Mouse (Mus musculus): ENCODE measurements around the gene Apc2. TPM values are rescaled to one million over a fixed set of nuclear protein-coding genes. Genes with fewer than 3 reads are reported as not detected.

The Apc2 gene
- polyA plus RNA-seq (2014; fragmentation: Illumina TruSeq; extraction: RNeasy Lipid Tissue Mini Kit (QIAGEN cat#74804); ENCODE audit: low read depth, low replicate concordance): 0.71 TPM

DNA sequence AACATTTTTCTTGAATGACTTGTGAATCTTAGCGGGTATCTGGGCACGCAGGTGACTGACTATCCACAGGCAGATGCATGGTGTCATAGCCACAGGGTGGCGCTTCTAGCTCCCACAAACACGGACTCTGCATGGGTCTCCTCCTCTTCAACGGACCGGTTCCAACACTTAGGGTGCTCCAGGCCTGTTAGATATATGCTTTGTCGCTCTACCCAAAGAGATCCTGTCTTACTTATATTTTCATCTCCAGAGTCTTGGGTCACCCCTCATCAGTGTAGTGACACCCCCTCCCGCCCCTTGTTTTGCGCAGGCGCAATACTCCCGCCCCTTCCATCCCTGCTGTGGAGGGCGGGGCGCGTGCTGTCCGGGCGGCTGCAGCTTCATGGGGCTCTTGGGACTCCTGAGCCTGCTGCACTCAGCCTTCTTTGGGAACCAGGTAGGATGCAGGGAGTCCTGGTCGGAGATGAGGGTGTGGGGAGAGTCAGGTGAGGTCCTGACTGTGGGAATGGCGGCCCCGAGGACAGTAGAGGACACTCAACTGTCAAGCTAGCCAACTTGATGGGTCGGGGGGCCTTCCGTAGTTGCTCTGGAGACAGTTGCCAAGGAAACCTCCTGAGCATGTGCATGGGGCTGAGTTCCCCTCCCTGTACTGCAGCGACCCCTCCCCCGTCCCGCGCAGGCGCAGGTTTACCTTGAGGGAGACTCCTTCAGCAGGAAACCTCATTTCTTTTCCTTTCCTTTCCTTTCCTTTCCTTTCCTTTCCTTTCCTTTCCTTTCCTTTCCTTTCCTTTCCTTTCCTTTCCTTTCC is at the start of gene Apc2:
TSS of gene Apc2 (plus strand) at position 360 of the 808 bp plus-strand sequence.

DNA sequence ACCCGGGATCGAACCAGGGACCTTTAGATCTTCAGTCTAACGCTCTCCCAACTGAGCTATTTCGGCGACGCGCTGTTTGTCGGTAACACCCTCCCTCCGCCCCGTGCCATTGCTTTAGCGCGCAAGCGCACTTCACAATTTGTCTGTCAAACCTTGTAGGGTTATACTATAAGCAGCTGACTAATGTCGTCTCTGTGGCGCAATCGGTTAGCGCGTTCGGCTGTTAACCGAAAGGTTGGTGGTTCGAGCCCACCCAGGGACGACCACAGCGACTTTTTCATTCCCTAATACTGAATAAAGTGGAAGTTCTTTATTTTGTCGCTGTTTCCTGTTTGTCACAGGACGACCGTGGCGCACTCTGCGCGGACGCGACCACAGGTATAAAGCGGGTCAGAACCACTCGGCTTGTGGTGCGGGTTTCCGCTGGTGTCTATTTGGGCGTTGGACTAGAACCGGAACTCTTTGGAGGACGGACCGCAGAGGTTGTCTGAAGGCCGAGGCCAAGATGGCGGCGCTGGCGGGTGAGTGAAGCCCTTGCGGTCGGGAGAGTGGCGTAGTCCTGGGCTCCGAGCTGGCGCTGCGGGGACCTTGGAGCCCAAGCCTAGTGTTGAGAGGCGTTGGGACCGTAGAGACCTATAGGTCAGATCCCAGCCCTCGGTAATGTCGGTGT is 46.7 kb upstream of the Apc2 start, which contains the start of gene Ndufs7:
TSS of gene Ndufs7 (plus strand) at position 151 of the 670 bp plus-strand sequence.

DNA sequence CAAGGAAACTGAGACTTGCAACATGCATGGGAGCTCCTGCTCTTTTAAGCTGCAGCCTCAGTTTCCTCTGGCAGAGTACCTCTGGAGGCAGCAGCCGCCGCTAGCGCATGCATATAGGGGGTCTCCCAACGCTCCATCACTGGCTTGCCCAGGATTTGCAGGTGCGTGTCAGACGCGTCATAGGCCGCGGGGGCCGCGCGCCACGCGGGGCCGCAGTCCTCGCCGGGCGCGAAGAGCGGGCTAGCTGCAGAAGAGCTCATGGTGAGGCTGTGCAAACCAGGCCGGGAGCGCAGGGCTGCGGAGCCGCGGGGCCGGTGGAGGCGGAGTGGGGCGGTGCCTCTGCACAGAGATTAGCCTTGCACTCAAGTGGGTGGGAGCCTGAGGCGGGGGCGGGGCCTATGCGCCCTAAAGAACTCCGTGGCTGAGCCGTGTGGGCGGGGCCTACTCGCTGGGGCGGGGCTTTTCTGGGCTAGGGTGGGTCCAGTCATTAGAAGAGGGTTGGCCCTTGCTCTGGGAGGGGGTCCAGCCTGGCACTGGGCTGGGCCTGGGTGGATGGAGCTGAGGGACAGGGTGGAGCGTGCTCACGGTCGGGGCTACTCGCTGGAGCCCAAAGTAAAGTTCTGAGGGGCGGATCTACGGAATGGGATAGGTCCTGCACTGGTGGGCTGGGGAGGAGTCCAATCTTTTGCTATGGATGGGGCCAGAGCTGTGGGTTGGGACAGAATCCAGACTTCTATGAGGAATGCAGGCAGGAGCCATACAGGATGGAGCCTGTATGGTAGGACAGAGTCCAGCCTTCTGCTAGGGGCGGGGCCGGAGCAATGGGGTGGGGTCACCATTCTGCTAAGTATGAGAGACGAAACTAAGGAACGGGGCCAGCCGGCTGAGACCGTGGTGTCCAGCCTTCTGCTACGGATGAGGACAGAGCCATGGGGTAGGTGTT is 34.9 kb upstream of the Apc2 start, which contains the start of the genes Gamt and Dazap1:
TSS of gene Gamt (minus strand) at position 371 of the 943 bp plus-strand sequence.
TSS of gene Dazap1 (plus strand) at position 845 of the 943 bp plus-strand sequence.

DNA sequence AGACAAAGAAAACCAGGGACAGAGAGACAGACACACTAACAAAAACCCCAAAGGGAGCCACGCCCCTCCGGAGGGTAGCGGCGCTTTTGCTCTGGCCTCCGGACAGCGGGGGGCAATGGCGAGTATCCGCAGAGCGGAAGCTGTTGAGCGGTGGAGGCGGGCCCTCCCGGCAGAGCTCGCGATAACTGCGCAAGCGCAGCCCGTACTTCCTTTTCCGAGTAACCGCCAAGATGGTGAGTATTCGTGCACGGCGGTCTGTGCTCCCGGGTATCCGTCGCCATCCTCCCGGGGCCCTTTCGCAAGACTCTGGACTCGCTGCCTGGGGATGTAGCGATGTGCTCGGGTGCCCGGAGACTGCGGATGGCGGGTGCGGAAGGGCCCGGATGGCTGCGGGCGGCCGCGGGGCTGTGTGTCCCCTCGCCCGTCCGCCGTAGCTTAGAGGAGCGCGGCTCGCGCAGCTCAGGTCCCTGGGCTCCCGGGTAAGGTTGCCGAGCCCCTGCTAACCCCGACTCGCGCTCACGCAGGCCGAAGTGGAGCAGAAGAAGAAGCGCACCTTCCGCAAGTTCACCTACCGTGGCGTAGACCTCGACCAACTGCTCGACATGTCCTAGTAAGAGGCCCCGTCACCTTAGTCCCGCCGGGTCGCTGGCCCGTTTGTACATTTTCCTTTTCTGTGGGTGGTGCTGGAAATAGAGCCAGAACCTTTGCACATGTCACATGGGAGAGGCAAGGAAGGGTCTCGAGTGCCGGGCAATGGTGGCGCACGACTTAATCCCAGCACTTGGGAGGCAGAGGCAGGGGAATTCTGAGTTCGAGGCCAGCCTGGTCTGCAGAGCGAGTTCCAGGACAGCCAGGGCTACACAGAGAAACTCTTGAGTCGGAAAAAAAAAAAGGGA is 3.3 kb upstream of the Apc2 start, which contains the start of gene Rps15:
TSS of gene Rps15 (plus strand) at position 203 of the 896 bp plus-strand sequence.

DNA sequence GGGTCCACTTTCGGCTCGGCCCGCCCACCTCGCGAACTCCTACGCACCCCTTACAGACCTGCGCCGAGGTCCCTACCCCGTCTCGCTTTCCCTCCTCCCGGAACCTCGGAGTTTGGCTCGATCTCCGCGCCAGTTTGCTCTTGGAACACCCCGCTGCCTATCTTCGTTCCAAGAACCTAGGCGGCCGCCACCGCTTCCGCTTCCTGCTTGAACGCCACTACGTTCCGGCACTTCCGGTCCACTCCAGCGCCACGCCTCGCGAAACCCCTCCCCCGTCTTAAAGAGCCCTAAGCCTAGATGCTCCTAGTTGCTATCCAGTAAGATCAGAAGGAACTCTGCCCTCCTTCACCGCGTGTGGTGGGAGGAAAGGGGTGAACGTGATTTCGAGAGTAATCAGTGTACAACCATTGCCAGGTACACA is 24.6 kb downstream of the Apc2 start, which contains the start of gene 2310011J03Rik:
TSS of gene 2310011J03Rik (minus strand) at position 198 of the 421 bp plus-strand sequence.

DNA sequence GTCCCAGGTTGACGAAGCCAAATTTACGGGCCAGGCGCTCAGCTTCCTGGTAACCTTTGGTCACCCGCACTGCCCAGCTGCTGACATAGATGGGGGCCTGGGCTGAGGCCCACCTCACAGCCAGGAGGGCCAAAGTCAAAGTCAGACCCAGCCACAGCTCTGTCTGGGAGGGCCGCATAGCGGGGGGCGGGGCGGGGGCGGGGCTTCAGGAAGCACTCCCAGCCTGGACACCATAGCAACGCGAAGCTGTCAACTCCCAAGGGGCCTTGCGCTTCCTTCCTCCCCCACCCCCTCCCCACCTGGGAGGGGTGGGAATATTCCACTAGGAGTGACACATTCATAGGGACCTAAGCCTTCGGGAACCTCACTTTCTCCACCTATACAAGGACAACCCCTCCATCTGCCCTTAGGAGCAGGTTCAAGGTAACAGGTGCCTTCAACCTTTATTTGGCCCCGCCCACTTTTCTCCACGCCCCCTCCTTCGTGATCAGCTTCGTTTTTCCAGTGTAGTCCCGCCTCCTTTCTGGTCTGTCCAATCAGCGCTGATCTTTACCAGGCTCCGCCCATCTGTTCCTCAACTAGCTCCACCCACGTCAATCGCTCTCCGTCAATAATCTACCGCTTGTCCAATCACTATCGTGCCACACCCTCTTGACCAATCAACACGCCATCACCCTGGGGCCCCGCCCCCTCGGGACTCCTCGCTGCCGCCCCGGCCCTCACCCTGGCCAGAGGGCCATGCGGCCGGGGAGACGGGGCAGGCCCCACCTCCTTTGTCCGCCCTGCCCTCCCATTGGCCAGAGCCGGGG is 33.7 kb downstream of the Apc2 start, which contains the start of the genes Pcsk4 and Reep6:
TSS of gene Pcsk4 (minus strand) at position 226 of the 809 bp plus-strand sequence.
TSS of gene Reep6 (plus strand) at position 681 of the 809 bp plus-strand sequence.

GRCm38 (mm10) chr10:80348244-80348781 is 52.5 kb downstream of the Apc2 start, which contains the start of gene Adamtsl5:
Adamtsl5 (minus strand) TSS chr10:80348412.

DNA sequence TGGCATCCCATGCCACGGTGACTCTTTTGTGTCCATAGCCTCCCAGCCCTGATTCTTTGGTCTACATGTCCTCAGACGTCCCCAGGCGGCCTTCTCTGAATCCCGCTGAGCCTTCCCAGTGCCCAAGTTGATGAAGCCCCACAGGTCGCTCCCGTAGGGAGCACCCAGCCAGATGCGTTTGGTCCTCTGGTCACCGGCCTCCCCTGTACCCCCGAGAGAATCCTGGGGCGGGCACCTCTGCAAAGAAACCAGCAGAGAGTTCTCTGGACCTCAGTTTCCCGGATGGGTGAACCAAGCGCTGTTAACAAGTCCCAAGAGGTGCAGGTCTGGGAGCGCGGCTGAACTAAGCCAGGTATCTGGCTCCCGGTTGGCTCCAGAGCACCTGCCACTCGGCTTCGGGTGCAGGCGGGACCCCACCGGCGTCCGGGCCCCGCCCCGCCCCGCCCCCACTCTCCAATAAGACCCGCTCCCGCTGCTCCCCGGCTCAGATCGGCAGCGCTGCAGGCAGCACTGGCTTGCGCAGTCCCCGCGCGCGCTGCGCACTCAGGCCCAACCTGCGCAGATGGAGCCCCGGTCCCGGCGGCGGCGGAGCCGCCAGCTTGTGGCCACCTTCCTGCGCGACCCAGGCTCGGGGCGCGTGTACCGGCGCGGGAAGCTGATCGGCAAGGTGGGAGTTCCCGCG is 60.4 kb downstream of the Apc2 start, which contains the start of gene Plk5:
TSS of gene Plk5 (plus strand) at position 459 of the 682 bp plus-strand sequence.

Other genes starting within 250 kb of the Apc2 start
- gene Gpx4, start 248.8 kb upstream of the Apc2 start, polyA plus RNA-seq (2014; fragmentation: Illumina TruSeq; extraction: RNeasy Lipid Tissue Mini Kit (QIAGEN cat#74804); ENCODE audit: low read depth, low replicate concordance): 681 TPM
- 17.9 TPM for gene Sbno2, start 190.4 kb upstream of the Apc2 start, polyA plus RNA-seq (2014; fragmentation: Illumina TruSeq; extraction: RNeasy Lipid Tissue Mini Kit (QIAGEN cat#74804); ENCODE audit: low read depth, low replicate concordance)
- 82.1 TPM for gene Stk11, start 180.2 kb upstream of the Apc2 start, polyA plus RNA-seq (2014; fragmentation: Illumina TruSeq; extraction: RNeasy Lipid Tissue Mini Kit (QIAGEN cat#74804); ENCODE audit: low read depth, low replicate concordance)
- 268 TPM for gene Atp5d, start 157.3 kb upstream of the Apc2 start, polyA plus RNA-seq (2014; fragmentation: Illumina TruSeq; extraction: RNeasy Lipid Tissue Mini Kit (QIAGEN cat#74804); ENCODE audit: low read depth, low replicate concordance)
- gene Cbarp, start 155.1 kb upstream of the Apc2 start, polyA plus RNA-seq (2014; fragmentation: Illumina TruSeq; extraction: RNeasy Lipid Tissue Mini Kit (QIAGEN cat#74804); ENCODE audit: low read depth, low replicate concordance): 29.3 TPM
- gene Midn, start 147.7 kb upstream of the Apc2 start, polyA plus RNA-seq (2014; fragmentation: Illumina TruSeq; extraction: RNeasy Lipid Tissue Mini Kit (QIAGEN cat#74804); ENCODE audit: low read depth, low replicate concordance): 28.1 TPM
- gene Cirbp, start 130.0 kb upstream of the Apc2 start, polyA plus RNA-seq (2014; fragmentation: Illumina TruSeq; extraction: RNeasy Lipid Tissue Mini Kit (QIAGEN cat#74804); ENCODE audit: low read depth, low replicate concordance): 219 TPM
- gene 1600002K03Rik, start 123.0 kb upstream of the Apc2 start, polyA plus RNA-seq (2014; fragmentation: Illumina TruSeq; extraction: RNeasy Lipid Tissue Mini Kit (QIAGEN cat#74804); ENCODE audit: low read depth, low replicate concordance): 19.9 TPM
- gene Efna2, start 116.5 kb upstream of the Apc2 start, polyA plus RNA-seq (2014; fragmentation: Illumina TruSeq; extraction: RNeasy Lipid Tissue Mini Kit (QIAGEN cat#74804); ENCODE audit: low read depth, low replicate concordance): 1.4 TPM
- gene Mum1, start 69.5 kb upstream of the Apc2 start, polyA plus RNA-seq (2014; fragmentation: Illumina TruSeq; extraction: RNeasy Lipid Tissue Mini Kit (QIAGEN cat#74804); ENCODE audit: low read depth, low replicate concordance): 56.7 TPM
- gene Ndufs7, start 46.9 kb upstream of the Apc2 start, polyA plus RNA-seq (2014; fragmentation: Illumina TruSeq; extraction: RNeasy Lipid Tissue Mini Kit (QIAGEN cat#74804); ENCODE audit: low read depth, low replicate concordance): 123 TPM
- gene Gamt, start 35.0 kb upstream of the Apc2 start, polyA plus RNA-seq (2014; fragmentation: Illumina TruSeq; extraction: RNeasy Lipid Tissue Mini Kit (QIAGEN cat#74804); ENCODE audit: low read depth, low replicate concordance): 196 TPM
- gene Dazap1, start 34.5 kb upstream of the Apc2 start, polyA plus RNA-seq (2014; fragmentation: Illumina TruSeq; extraction: RNeasy Lipid Tissue Mini Kit (QIAGEN cat#74804); ENCODE audit: low read depth, low replicate concordance): 85.8 TPM
- 1,679 TPM for gene Rps15, start 3.5 kb upstream of the Apc2 start, polyA plus RNA-seq (2014; fragmentation: Illumina TruSeq; extraction: RNeasy Lipid Tissue Mini Kit (QIAGEN cat#74804); ENCODE audit: low read depth, low replicate concordance)
- gene 2310011J03Rik, start 24.6 kb downstream of the Apc2 start, polyA plus RNA-seq (2014; fragmentation: Illumina TruSeq; extraction: RNeasy Lipid Tissue Mini Kit (QIAGEN cat#74804); ENCODE audit: low read depth, low replicate concordance): 32.7 TPM
- gene Pcsk4, start 33.5 kb downstream of the Apc2 start, polyA plus RNA-seq (2014; fragmentation: Illumina TruSeq; extraction: RNeasy Lipid Tissue Mini Kit (QIAGEN cat#74804); ENCODE audit: low read depth, low replicate concordance): 5.3 TPM
- 55.6 TPM for gene Reep6, start 34.0 kb downstream of the Apc2 start, polyA plus RNA-seq (2014; fragmentation: Illumina TruSeq; extraction: RNeasy Lipid Tissue Mini Kit (QIAGEN cat#74804); ENCODE audit: low read depth, low replicate concordance)
- 9.4 TPM for gene Adamtsl5, start 52.4 kb downstream of the Apc2 start, polyA plus RNA-seq (2014; fragmentation: Illumina TruSeq; extraction: RNeasy Lipid Tissue Mini Kit (QIAGEN cat#74804); ENCODE audit: low read depth, low replicate concordance)
- 0.34 TPM for gene Plk5, start 60.5 kb downstream of the Apc2 start, polyA plus RNA-seq (2014; fragmentation: Illumina TruSeq; extraction: RNeasy Lipid Tissue Mini Kit (QIAGEN cat#74804); ENCODE audit: low read depth, low replicate concordance)
- gene Mex3d, start 91.7 kb downstream of the Apc2 start, polyA plus RNA-seq (2014; fragmentation: Illumina TruSeq; extraction: RNeasy Lipid Tissue Mini Kit (QIAGEN cat#74804); ENCODE audit: low read depth, low replicate concordance): 14.4 TPM
- 113 TPM for gene Mbd3, start 103.6 kb downstream of the Apc2 start, polyA plus RNA-seq (2014; fragmentation: Illumina TruSeq; extraction: RNeasy Lipid Tissue Mini Kit (QIAGEN cat#74804); ENCODE audit: low read depth, low replicate concordance)
- gene Uqcr11, start 110.9 kb downstream of the Apc2 start, polyA plus RNA-seq (2014; fragmentation: Illumina TruSeq; extraction: RNeasy Lipid Tissue Mini Kit (QIAGEN cat#74804); ENCODE audit: low read depth, low replicate concordance): 470 TPM
- 33.4 TPM for gene Tcf3, start 137.7 kb downstream of the Apc2 start, polyA plus RNA-seq (2014; fragmentation: Illumina TruSeq; extraction: RNeasy Lipid Tissue Mini Kit (QIAGEN cat#74804); ENCODE audit: low read depth, low replicate concordance)
- not detected for gene Onecut3, start 198.9 kb downstream of the Apc2 start, polyA plus RNA-seq (2014; fragmentation: Illumina TruSeq; extraction: RNeasy Lipid Tissue Mini Kit (QIAGEN cat#74804); ENCODE audit: low read depth, low replicate concordance)
- 26.6 TPM for gene Atp8b3, start 243.1 kb downstream of the Apc2 start, polyA plus RNA-seq (2014; fragmentation: Illumina TruSeq; extraction: RNeasy Lipid Tissue Mini Kit (QIAGEN cat#74804); ENCODE audit: low read depth, low replicate concordance)

All from adipose tissue, adult 10 weeks (tissue).